Mouse (Mus musculus) heart, adult 11 months (tissue): ENCODE results near the gene Nup205.

ENCODE experiments used
- DNase-seq: peaks from one replicate; pipeline ENCODE4 v3.0.0; 2022

Nup205 gene

GRCm38 (mm10) chr6:35251807-35252476, 74.7 kb downstream of the Nup205 start:
- no peak for DNase-seq

- DNase-seq: peak; percentile 99
Observed at GRCm38 (mm10) chr6:35252477-35253346, 75.5 kb downstream of the Nup205 start.

- DNase-seq: peak; percentile 53
Observed at GRCm38 (mm10) chr6:35253474-35253873, 76.3 kb downstream of the Nup205 start.

GRCm38 (mm10) chr6:35254136-35254904, 77.1 kb downstream of the Nup205 start:
- DNase-seq: no peak

GRCm38 (mm10) chr6:35255017-35255416, 77.8 kb downstream of the Nup205 start:
- DNase-seq: no peak

GRCm38 (mm10) chr6:35256691-35257090, 79.5 kb downstream of the Nup205 start:
- DNase-seq: peak; percentile 97

- DNase-seq: peak; percentile 86
Observed at GRCm38 (mm10) chr6:35257626-35258190, 80.5 kb downstream of the Nup205 start.

GRCm38 (mm10) chr6:35258922-35259321, 81.7 kb downstream of the Nup205 start:
- peak; percentile 52 for DNase-seq

GRCm38 (mm10) chr6:35259526-35259925, 82.3 kb downstream of the Nup205 start:
- peak; percentile 94 for DNase-seq

GRCm38 (mm10) chr6:35260531-35260930, 83.3 kb downstream of the Nup205 start:
- DNase-seq: no peak

- DNase-seq: no peak
Observed at GRCm38 (mm10) chr6:35265580-35266278, 88.5 kb downstream of the Nup205 start.

- no peak for DNase-seq
Observed at GRCm38 (mm10) chr6:35268711-35269110, 91.5 kb downstream of the Nup205 start.

- no peak for DNase-seq
Observed at GRCm38 (mm10) chr6:35269643-35270042, 92.4 kb downstream of the Nup205 start.

GRCm38 (mm10) chr6:35271094-35271855, 94.1 kb downstream of the Nup205 start:
- DNase-seq: no peak

- DNase-seq: no peak
Observed at GRCm38 (mm10) chr6:35271868-35272765, 94.9 kb downstream of the Nup205 start.

- peak; percentile 90 for DNase-seq
Observed at GRCm38 (mm10) chr6:35273391-35274082, 96.3 kb downstream of the Nup205 start.

- no peak for DNase-seq
Observed at GRCm38 (mm10) chr6:35277903-35278587, 100.8 kb downstream of the Nup205 start.

GRCm38 (mm10) chr6:35279306-35279705, 102.1 kb downstream of the Nup205 start:
- no peak for DNase-seq

- peak; percentile 97 for DNase-seq
Observed at GRCm38 (mm10) chr6:35288114-35288761, 111.0 kb downstream of the Nup205 start.
